Mouse (Mus musculus): ENCODE results near the gene Nfyb. TPM values are rescaled to one million over a fixed set of nuclear protein-coding genes. Genes with fewer than 3 reads are reported as not detected.

Gene Nfyb
- polyA plus RNA-seq, 1 experiment from 2014 or later = 8.4 TPM

GRCm38 (mm10) chr10:82795071-82795731, 31.3 kb upstream of the Nfyb start:
- 19% methylated on average over 15 of the region's 15 CpGs for WGBS (ENCODE audit: missing documents)
- H3K4me3 ChIP-seq (ENCODE audit: inconsistent target) = no peak overlapping the region

GRCm38 (mm10) chr10:82792311-82792710, 28.4 kb upstream of the Nfyb start:
- Histone ChIP-seq H3K36me3 (ENCODE audit: inconsistent target) (no peaks in the 10 kb centered on the region), H3K79me2 (ENCODE audit: inconsistent target) (no peaks in the 10 kb centered on the region), H3K27ac (no peak overlapping the region), H3K4me3 (ENCODE audit: inconsistent target) (no peak overlapping the region)
- 100% methylated on average over 2 of the region's 2 CpGs for WGBS (ENCODE audit: missing documents)

More at GRCm38 (mm10) chr10:82795071-82795731, 31.3 kb upstream of the Nfyb start:
- H3K36me3 ChIP-seq (ENCODE audit: inconsistent target) = no peaks in the 10 kb centered on the region
- H3K27ac ChIP-seq = no peak overlapping the region
- H3K79me2 ChIP-seq (ENCODE audit: inconsistent target) = no peaks in the 10 kb centered on the region

- Histone ChIP-seq H3K4me3 (ENCODE audit: inconsistent target) (no peak overlapping the region), H3K36me3 (ENCODE audit: inconsistent target) (no peaks in the 10 kb centered on the region), H3K27ac (no peak overlapping the region), H3K79me2 (ENCODE audit: inconsistent target) (no peaks in the 10 kb centered on the region)
- 100% methylated on average over 3 of the region's 3 CpGs for WGBS (ENCODE audit: missing documents)
Observed at GRCm38 (mm10) chr10:82791713-82792112, 27.8 kb upstream of the Nfyb start.

- Histone ChIP-seq H3K36me3 (ENCODE audit: inconsistent target) (no peaks in the 10 kb centered on the region), H3K79me2 (ENCODE audit: inconsistent target) (no peaks in the 10 kb centered on the region), H3K27ac (no peak overlapping the region), H3K4me3 (ENCODE audit: inconsistent target) (no peak overlapping the region)
- WGBS (ENCODE audit: missing documents) = 94% methylated on average over 5 of the region's 5 CpGs
Observed at GRCm38 (mm10) chr10:82790504-82790903, 26.6 kb upstream of the Nfyb start.

GRCm38 (mm10) chr10:82789181-82789580, 25.2 kb upstream of the Nfyb start:
- Histone ChIP-seq H3K27ac (no peak overlapping the region), H3K36me3 (ENCODE audit: inconsistent target) (no peaks in the 10 kb centered on the region), H3K4me3 (ENCODE audit: inconsistent target) (no peak overlapping the region), H3K79me2 (ENCODE audit: inconsistent target) (no peaks in the 10 kb centered on the region)

- Histone ChIP-seq H3K36me3 (ENCODE audit: inconsistent target) (no peaks in the 10 kb centered on the region), H3K79me2 (ENCODE audit: inconsistent target) (no peaks in the 10 kb centered on the region), H3K27ac (no peak overlapping the region), H3K4me3 (ENCODE audit: inconsistent target) (no peak overlapping the region)
- 72% methylated on average over 2 of the region's 2 CpGs for WGBS (ENCODE audit: missing documents)
Observed at GRCm38 (mm10) chr10:82782472-82782871, 18.5 kb upstream of the Nfyb start.

- Histone ChIP-seq H3K36me3 (ENCODE audit: inconsistent target) (no peaks in the 10 kb centered on the region), H3K4me3 (ENCODE audit: inconsistent target) (no peak overlapping the region), H3K27ac (no peak overlapping the region), H3K79me2 (ENCODE audit: inconsistent target) (no peaks in the 10 kb centered on the region)
Observed at GRCm38 (mm10) chr10:82780816-82781215, 16.9 kb upstream of the Nfyb start.

- no peaks in the 10 kb centered on the region for H3K36me3 ChIP-seq (ENCODE audit: inconsistent target)
- H3K4me3 ChIP-seq (ENCODE audit: inconsistent target) = no peak overlapping the region
- no peaks in the 10 kb centered on the region for H3K79me2 ChIP-seq (ENCODE audit: inconsistent target)
- no peak overlapping the region for H3K27ac ChIP-seq
- 33% methylated on average over 3 of the region's 3 CpGs for WGBS (ENCODE audit: missing documents)
Observed at GRCm38 (mm10) chr10:82780322-82780721, 16.4 kb upstream of the Nfyb start.

GRCm38 (mm10) chr10:82779831-82780230, 15.9 kb upstream of the Nfyb start:
- 100% methylated on average over 13 of the region's 14 CpGs for WGBS (ENCODE audit: missing documents)
- Histone ChIP-seq H3K79me2 (ENCODE audit: inconsistent target) (no peaks in the 10 kb centered on the region), H3K27ac (no peak overlapping the region), H3K4me3 (ENCODE audit: inconsistent target) (no peak overlapping the region), H3K36me3 (ENCODE audit: inconsistent target) (no peaks in the 10 kb centered on the region)

GRCm38 (mm10) chr10:82778791-82779549, 15.0 kb upstream of the Nfyb start:
- H3K36me3 ChIP-seq (ENCODE audit: inconsistent target) = no peaks in the 10 kb centered on the region
- H3K79me2 ChIP-seq (ENCODE audit: inconsistent target) = no peaks in the 10 kb centered on the region
- WGBS (ENCODE audit: missing documents) = 93% methylated on average over 8 of the region's 8 CpGs
- H3K27ac ChIP-seq = no peak overlapping the region
- no peak overlapping the region for H3K4me3 ChIP-seq (ENCODE audit: inconsistent target)

GRCm38 (mm10) chr10:82777886-82778285, 13.9 kb upstream of the Nfyb start:
- 52% methylated on average over 13 of the region's 13 CpGs for WGBS (ENCODE audit: missing documents)

GRCm38 (mm10) chr10:82777075-82777474, 13.1 kb upstream of the Nfyb start:
- H3K79me2 ChIP-seq (ENCODE audit: inconsistent target) = no peaks in the 10 kb centered on the region
- no peak overlapping the region for H3K27ac ChIP-seq
- H3K36me3 ChIP-seq (ENCODE audit: inconsistent target) = no peaks in the 10 kb centered on the region
- 39% methylated on average over 2 of the region's 2 CpGs for WGBS (ENCODE audit: missing documents)
- no peak overlapping the region for H3K4me3 ChIP-seq (ENCODE audit: inconsistent target)

More at GRCm38 (mm10) chr10:82777886-82778285, 13.9 kb upstream of the Nfyb start:
- H3K36me3 ChIP-seq (ENCODE audit: inconsistent target) = no peaks in the 10 kb centered on the region
- no peak overlapping the region for H3K27ac ChIP-seq
- no peaks in the 10 kb centered on the region for H3K79me2 ChIP-seq (ENCODE audit: inconsistent target)
- H3K4me3 ChIP-seq (ENCODE audit: inconsistent target) = no peak overlapping the region

- Histone ChIP-seq H3K4me3 (ENCODE audit: inconsistent target) (no peak overlapping the region), H3K36me3 (ENCODE audit: inconsistent target) (no peaks in the 10 kb centered on the region), H3K79me2 (ENCODE audit: inconsistent target) (no peaks in the 10 kb centered on the region), H3K27ac (no peak overlapping the region)
- WGBS (ENCODE audit: missing documents) = 96% methylated on average over 4 of the region's 5 CpGs
Observed at GRCm38 (mm10) chr10:82774841-82775240, 10.9 kb upstream of the Nfyb start.

- Histone ChIP-seq H3K36me3 (ENCODE audit: inconsistent target) (no peaks in the 10 kb centered on the region), H3K79me2 (ENCODE audit: inconsistent target) (no peaks in the 10 kb centered on the region), H3K27ac (no peak overlapping the region), H3K4me3 (ENCODE audit: inconsistent target) (no peak overlapping the region)
- WGBS (ENCODE audit: missing documents) = 70% methylated on average over 9 of the region's 9 CpGs
Observed at GRCm38 (mm10) chr10:82771595-82772170, 7.7 kb upstream of the Nfyb start.

- H3K27ac ChIP-seq = no peak overlapping the region
- no peaks in the 10 kb centered on the region for H3K79me2 ChIP-seq (ENCODE audit: inconsistent target)
- 60% methylated on average over 1 of the region's 2 CpGs for WGBS (ENCODE audit: missing documents)
- H3K36me3 ChIP-seq (ENCODE audit: inconsistent target) = no peaks in the 10 kb centered on the region
- H3K4me3 ChIP-seq (ENCODE audit: inconsistent target) = no peak overlapping the region
Observed at GRCm38 (mm10) chr10:82770713-82771112, 6.8 kb upstream of the Nfyb start.

Data from macrophage (primary cell).